Mouse (Mus musculus) heart, adult 2 months (tissue): ENCODE data around the gene Arhgap28. TPM values are rescaled to one million over a fixed set of nuclear protein-coding genes. Genes with fewer than 3 reads are reported as not detected.

ENCODE experiments used
- DNase-seq, 2 experiments: peaks; one replicate each; pipeline ENCODE4 v3.0.0; 2021
- H3K27ac ChIP-seq: fragments of 200-600 bp; 2 replicates; pipeline ENCODE4 v1.8.1; 2022
- H3K27me3 ChIP-seq: fragments of 200-500 bp; 2 replicates; pipeline ENCODE4 v1.6.1; 2012; ENCODE audit warnings: mild to moderate bottlenecking, low read length, inconsistent platforms, mixed read lengths; ENCODE audit not compliant: control insufficient read depth, insufficient read depth
- H3K36me3 ChIP-seq: fragments of 200-500 bp; 2 replicates; pipeline ENCODE4 v1.6.1; 2012; ENCODE audit warnings: low read length, inconsistent platforms; ENCODE audit not compliant: control insufficient read depth, insufficient read depth
- H3K4me1 ChIP-seq: fragments of 200-500 bp; 2 replicates; pipeline ENCODE4 v1.6.1; 2011; ENCODE audit warnings: low read length; ENCODE audit not compliant: control insufficient read depth, insufficient read depth
- H3K4me3 ChIP-seq: fragments of 200-600 bp; 2 replicates; pipeline ENCODE4 v1.8.1; 2022
- H3K79me2 ChIP-seq: fragments of 200-500 bp; replicated peaks from 2 replicates; pipeline ENCODE4 v1.6.1; 2012; ENCODE audit warnings: mild to moderate bottlenecking, inconsistent platforms, low read length, moderate library complexity, mixed read lengths; ENCODE audit not compliant: control insufficient read depth, insufficient read depth
- H3K9ac ChIP-seq: fragments of 200-500 bp; 2 replicates; pipeline ENCODE4 v1.6.1; 2012; ENCODE audit warnings: low read depth, mild to moderate bottlenecking, control low read depth, inconsistent platforms, low read length, mixed read lengths
- CTCF ChIP-seq: fragments of 200-600 bp; IDR thresholded peaks from 2 replicates; pipeline ENCODE4 v1.8.1; 2022; ENCODE audit warnings: antibody characterized with exemption, mild to moderate bottlenecking, moderate library complexity
- EP300 ChIP-seq: fragments of 200-500 bp; IDR thresholded peaks from 2 replicates; pipeline ENCODE4 v1.6.1; 2011; ENCODE audit warnings: low read depth, low read length, control low read depth; ENCODE audit not compliant: insufficient read depth
- POLR2A ChIP-seq: fragments of 200-500 bp; IDR thresholded peaks from 2 replicates; pipeline ENCODE4 v1.6.1; 2011; ENCODE audit warnings: mild to moderate bottlenecking, low read depth, low read length, control low read depth; ENCODE audit not compliant: insufficient read depth
- WGBS: fragments of 180-500 bp; shearing (Covaris S2); methylation state at CpG from one replicate; pipeline ENCODE4 v1.1.7; 2018; 5-methylcytosine and 5-hydroxymethylcytosine counted together
- intact Hi-C: fragments of 180-260 bp; cut with DNase I; formaldehyde crosslinking; loops from one replicate; pipeline ENCODE4 v1.15.1; 2025
- polyA plus RNA-seq: library from polyadenylated mRNA; depleted of rRNA; stranded (reverse); fragments of >200 nt; gene quantifications from 2 replicates; pipeline ENCODE4 v1.2.3, GENCODE M21; 2012
- total RNA-seq, 2 experiments: library from RNA; stranded (reverse); gene quantifications; 2 replicates each; pipeline ENCODE4 v1.2.3; 2021

Gene Arhgap28
- total and polyA plus RNA-seq, 3 experiments, result 1.6 to 2.5 (median 1.9) TPM

DNA sequence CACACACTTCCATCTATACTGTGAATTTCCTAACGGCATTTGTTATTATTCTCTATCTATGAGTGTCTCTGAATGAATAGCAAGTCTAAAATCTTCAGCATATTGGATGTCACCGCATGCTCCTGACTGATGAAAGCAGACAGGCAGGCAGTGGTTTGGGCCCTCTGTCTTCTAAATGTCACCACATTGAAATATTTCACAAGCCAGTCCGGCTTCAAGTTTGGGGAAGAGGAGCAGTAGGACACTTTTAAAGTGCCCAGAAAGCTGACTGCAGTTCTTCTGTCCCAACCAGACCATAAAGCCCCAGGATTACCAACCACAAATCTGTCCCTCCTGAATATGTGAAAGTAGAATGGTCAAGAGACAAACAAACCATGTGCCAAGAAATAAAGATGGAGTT is 73.5 kb downstream of the Arhgap28 start:
- H3K27me3 ChIP-seq, result no peaks in the 10 kb centered on the region
- peaks cover 2% of the 10 kb centered on the region; the same call in 1 of the 2 replicates for H3K79me2 ChIP-seq
- no peak for DNase-seq
- intact Hi-C loops, result no loop called here
- H3K4me1 ChIP-seq, result no peaks in the 10 kb centered on the region
- no peaks in the 10 kb centered on the region for H3K36me3 ChIP-seq
- no peak overlapping the region for H3K27ac ChIP-seq
- H3K9ac ChIP-seq, result no peak overlapping the region
- H3K4me3 ChIP-seq, result no peak overlapping the region
- 79% methylated on average over 3 of the region's 3 CpGs for WGBS
- TF ChIP-seq CTCF (no peak), POLR2A (no peak), EP300 (no peak)

- no peaks in the 10 kb centered on the region for H3K36me3 ChIP-seq
- no peak overlapping the region for H3K9ac ChIP-seq
- no peak overlapping the region for H3K4me3 ChIP-seq
- peaks cover 2% of the 10 kb centered on the region; the same call in 1 of the 2 replicates for H3K79me2 ChIP-seq
- no peaks in the 10 kb centered on the region for H3K4me1 ChIP-seq
- intact Hi-C loops, result no loop called here
- WGBS, result 83% methylated on average over 6 of the region's 6 CpGs
- no peak overlapping the region for H3K27ac ChIP-seq
- H3K27me3 ChIP-seq, result no peaks in the 10 kb centered on the region
- TF ChIP-seq CTCF (no peak), POLR2A (no peak), EP300 (no peak)
- no peak for DNase-seq
Measured at GRCm38 (mm10) chr17:67928280-67928679, 75.6 kb downstream of the Arhgap28 start.

DNA sequence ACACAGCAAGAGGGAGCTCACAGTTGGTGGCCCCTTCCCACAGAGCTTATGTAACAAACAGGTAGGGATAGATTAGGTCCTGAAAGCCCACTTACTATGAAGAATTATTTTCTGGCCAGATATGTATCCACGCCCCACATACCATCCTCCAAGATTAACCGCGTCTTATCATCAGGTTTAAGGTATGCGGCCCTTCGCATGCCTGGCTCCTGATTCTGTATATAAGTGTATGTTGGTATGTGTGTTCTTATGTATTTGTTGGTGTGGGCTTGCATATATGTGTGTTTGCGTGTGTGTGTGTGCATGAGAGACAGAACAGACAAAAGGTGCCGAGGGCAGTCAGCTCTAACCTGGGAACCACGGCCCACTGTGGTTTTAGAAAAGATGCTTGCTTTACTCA is 76.1 kb downstream of the Arhgap28 start:
- WGBS, result 92% methylated on average over 8 of the region's 8 CpGs
- Histone ChIP-seq H3K27me3 (no peaks in the 10 kb centered on the region), H3K79me2 (peaks cover 2% of the 10 kb centered on the region; the same call in 1 of the 2 replicates), H3K4me1 (no peaks in the 10 kb centered on the region), H3K9ac (no peak overlapping the region), H3K36me3 (no peaks in the 10 kb centered on the region), H3K4me3 (no peak overlapping the region), H3K27ac (no peak overlapping the region)
- intact Hi-C loops, result no loop called here
- no peak for DNase-seq
- TF ChIP-seq EP300, result no peak
- no peak for TF ChIP-seq POLR2A

GRCm38 (mm10) chr17:67919959-67920358 is 84.0 kb downstream of the Arhgap28 start:
- intact Hi-C loops, result no loop called here

DNA sequence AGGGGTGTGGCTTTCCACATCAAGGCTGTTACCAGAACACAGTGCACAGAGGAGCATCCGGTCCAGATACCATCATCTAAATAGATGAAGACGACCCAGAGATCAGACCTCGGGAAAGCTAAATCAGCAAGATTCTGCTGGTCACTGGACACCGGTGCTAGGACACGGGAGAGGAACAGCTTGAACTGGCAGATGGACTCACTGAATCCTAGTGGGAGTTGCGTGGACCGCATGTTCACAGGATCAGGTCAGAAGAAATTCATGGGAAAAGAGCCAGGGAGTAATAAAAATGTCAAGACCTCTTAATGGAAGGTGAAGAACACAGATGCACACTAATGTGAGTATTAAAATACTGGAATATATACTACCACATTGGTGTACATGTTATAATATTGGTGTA is 85.7 kb downstream of the Arhgap28 start:
- H3K27ac ChIP-seq, result no peak overlapping the region
- peaks cover 2% of the 10 kb centered on the region; the same call in 1 of the 2 replicates for H3K4me1 ChIP-seq
- no peaks in the 10 kb centered on the region for H3K27me3 ChIP-seq
- no peak for DNase-seq
- 88% methylated on average over 7 of the region's 7 CpGs for WGBS
- TF ChIP-seq CTCF, result no peak
- H3K4me3 ChIP-seq, result no peak overlapping the region
- intact Hi-C loops, result no loop called here
- no peaks in the 10 kb centered on the region for H3K79me2 ChIP-seq
- H3K9ac ChIP-seq, result no peak overlapping the region
- H3K36me3 ChIP-seq, result no peaks in the 10 kb centered on the region

More at GRCm38 (mm10) chr17:67919959-67920358, 84.0 kb downstream of the Arhgap28 start:
- TF ChIP-seq EP300 (no peak), CTCF (no peak), POLR2A (no peak)
- no peaks in the 10 kb centered on the region for H3K27me3 ChIP-seq
- H3K79me2 ChIP-seq, result no peaks in the 10 kb centered on the region
- no peak for DNase-seq
- H3K9ac ChIP-seq, result no peak overlapping the region
- 65% methylated on average over 7 of the region's 7 CpGs for WGBS
- peaks cover 2% of the 10 kb centered on the region; the same call in 1 of the 2 replicates for H3K4me1 ChIP-seq
- no peaks in the 10 kb centered on the region for H3K36me3 ChIP-seq
- no peak overlapping the region for H3K27ac ChIP-seq
- no peak overlapping the region for H3K4me3 ChIP-seq

GRCm38 (mm10) chr17:67916901-67917300 is 87.0 kb downstream of the Arhgap28 start:
- Histone ChIP-seq H3K9ac (no peak overlapping the region), H3K36me3 (no peaks in the 10 kb centered on the region), H3K79me2 (no peaks in the 10 kb centered on the region), H3K27ac (no peak overlapping the region), H3K4me3 (no peak overlapping the region), H3K27me3 (no peaks in the 10 kb centered on the region), H3K4me1 (peaks cover 2% of the 10 kb centered on the region; the same call in 1 of the 2 replicates)
- 53% methylated on average over 2 of the region's 2 CpGs for WGBS
- intact Hi-C loops, result no loop called here
- no peak for DNase-seq
- TF ChIP-seq CTCF, result no peak
- no peak for TF ChIP-seq EP300
- no peak for TF ChIP-seq POLR2A
